Mouse (Mus musculus): ENCODE measurements around the gene Trpm8. TPM values are rescaled to one million over a fixed set of nuclear protein-coding genes. Genes with fewer than 3 reads are reported as not detected.

The Trpm8 gene
- polyA plus RNA-seq, 1 experiment from 2014 or later = 0.14 TPM

DNA sequence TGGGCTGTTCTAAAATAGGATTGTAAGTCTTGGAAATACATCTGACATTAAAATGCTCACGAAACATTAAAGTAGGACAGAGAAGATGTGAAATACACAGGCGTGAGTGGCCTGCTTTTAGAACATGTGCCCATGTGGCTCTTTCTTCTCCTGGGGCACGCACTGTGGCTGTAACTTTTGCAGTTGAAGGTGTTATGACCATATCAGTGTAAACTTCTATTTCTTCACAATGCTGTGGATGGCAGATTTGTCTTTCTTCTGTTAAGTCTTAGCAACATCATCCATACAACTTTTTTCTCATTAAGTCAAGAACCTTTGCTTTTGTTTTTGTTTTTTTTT is 11.3 kb downstream of the Trpm8 start:
- no peaks in the 10 kb centered on the region for H3K4me1 ChIP-seq (ENCODE audit: control insufficient read depth, insufficient read depth, low read length)
- H3K27ac ChIP-seq (replicated peaks; ENCODE audit: low read depth, low read length) = no peak overlapping the region
- WGBS = 74% methylated on average over 3 of the region's 3 CpGs
- ATAC-seq (ENCODE audit: low FRiP score, low TSS enrichment) (no peak), DNase-seq (no peak)
- H3K27me3 ChIP-seq (ENCODE audit: control insufficient read depth, insufficient read depth, low read length) = no peaks in the 10 kb centered on the region
- peaks cover 82% of the 10 kb centered on the region for H3K9me3 ChIP-seq (ENCODE audit: control insufficient read depth, low read length)
- no peaks in the 10 kb centered on the region for H3K36me3 ChIP-seq (ENCODE audit: control insufficient read depth, insufficient read depth, low read length)
- no peak overlapping the region for H3K4me2 ChIP-seq (ENCODE audit: low read length)
- H3K4me3 ChIP-seq (replicated peaks; ENCODE audit: low read depth, low read length) = no peak overlapping the region
- H3K9ac ChIP-seq (replicated peaks; ENCODE audit: low read length) = no peak overlapping the region

GRCm38 (mm10) chr1:88289152-88289551 is 11.7 kb downstream of the Trpm8 start:
- no peak overlapping the region for H3K4me3 ChIP-seq (replicated peaks; ENCODE audit: low read depth, low read length)
- no peak for ATAC-seq (ENCODE audit: low FRiP score, low TSS enrichment)
- H3K27ac ChIP-seq (replicated peaks; ENCODE audit: low read depth, low read length) = no peak overlapping the region
- H3K4me2 ChIP-seq (ENCODE audit: low read length) = no peak overlapping the region
- H3K36me3 ChIP-seq (ENCODE audit: control insufficient read depth, insufficient read depth, low read length) = no peaks in the 10 kb centered on the region
- 45% methylated on average over 2 of the region's 2 CpGs for WGBS
- no peak for DNase-seq
- H3K27me3 ChIP-seq (ENCODE audit: control insufficient read depth, insufficient read depth, low read length) = no peaks in the 10 kb centered on the region
- no peaks in the 10 kb centered on the region for H3K4me1 ChIP-seq (ENCODE audit: control insufficient read depth, insufficient read depth, low read length)
- peaks cover 78% of the 10 kb centered on the region for H3K9me3 ChIP-seq (ENCODE audit: control insufficient read depth, low read length)
- no peak overlapping the region for H3K9ac ChIP-seq (replicated peaks; ENCODE audit: low read length)

- DNase-seq = peak; percentile 57
- Histone ChIP-seq H3K9ac (replicated peaks; ENCODE audit: low read length) (no peak overlapping the region), H3K27me3 (ENCODE audit: control insufficient read depth, insufficient read depth, low read length) (no peaks in the 10 kb centered on the region), H3K9me3 (ENCODE audit: control insufficient read depth, low read length) (peaks cover 76% of the 10 kb centered on the region), H3K36me3 (ENCODE audit: control insufficient read depth, insufficient read depth, low read length) (no peaks in the 10 kb centered on the region), H3K27ac (replicated peaks; ENCODE audit: low read depth, low read length) (no peak overlapping the region), H3K4me1 (ENCODE audit: control insufficient read depth, insufficient read depth, low read length) (no peaks in the 10 kb centered on the region), H3K4me2 (ENCODE audit: low read length) (no peak overlapping the region), H3K4me3 (replicated peaks; ENCODE audit: low read depth, low read length) (no peak overlapping the region)
- ATAC-seq (ENCODE audit: low FRiP score, low TSS enrichment) = no peak
- 44% methylated on average over 4 of the region's 4 CpGs for WGBS
Measured at GRCm38 (mm10) chr1:88289917-88290316, 12.5 kb downstream of the Trpm8 start.

GRCm38 (mm10) chr1:88290511-88290910 is 13.1 kb downstream of the Trpm8 start:
- Histone ChIP-seq H3K4me2 (ENCODE audit: low read length) (no peak overlapping the region), H3K9me3 (ENCODE audit: control insufficient read depth, low read length) (peaks cover 74% of the 10 kb centered on the region), H3K4me1 (ENCODE audit: control insufficient read depth, insufficient read depth, low read length) (no peaks in the 10 kb centered on the region), H3K4me3 (replicated peaks; ENCODE audit: low read depth, low read length) (no peak overlapping the region), H3K27me3 (ENCODE audit: control insufficient read depth, insufficient read depth, low read length) (no peaks in the 10 kb centered on the region), H3K9ac (replicated peaks; ENCODE audit: low read length) (no peak overlapping the region), H3K27ac (replicated peaks; ENCODE audit: low read depth, low read length) (no peak overlapping the region), H3K36me3 (ENCODE audit: control insufficient read depth, insufficient read depth, low read length) (no peaks in the 10 kb centered on the region)
- ATAC-seq (ENCODE audit: low FRiP score, low TSS enrichment) = no peak
- 68% methylated on average over 1 of the region's 1 CpGs for WGBS
- DNase-seq = no peak

GRCm38 (mm10) chr1:88291409-88292005 is 14.0 kb downstream of the Trpm8 start:
- Histone ChIP-seq H3K27ac (replicated peaks; ENCODE audit: low read depth, low read length) (no peak overlapping the region), H3K36me3 (ENCODE audit: control insufficient read depth, insufficient read depth, low read length) (no peaks in the 10 kb centered on the region), H3K4me2 (ENCODE audit: low read length) (no peak overlapping the region), H3K27me3 (ENCODE audit: control insufficient read depth, insufficient read depth, low read length) (no peaks in the 10 kb centered on the region), H3K4me1 (ENCODE audit: control insufficient read depth, insufficient read depth, low read length) (no peaks in the 10 kb centered on the region), H3K9me3 (ENCODE audit: control insufficient read depth, low read length) (peaks cover 74% of the 10 kb centered on the region), H3K4me3 (replicated peaks; ENCODE audit: low read depth, low read length) (no peak overlapping the region), H3K9ac (replicated peaks; ENCODE audit: low read length) (no peak overlapping the region)
- WGBS = 67% methylated on average over 3 of the region's 3 CpGs
- no peak for DNase-seq
- no peak for ATAC-seq (ENCODE audit: low FRiP score, low TSS enrichment)

DNA sequence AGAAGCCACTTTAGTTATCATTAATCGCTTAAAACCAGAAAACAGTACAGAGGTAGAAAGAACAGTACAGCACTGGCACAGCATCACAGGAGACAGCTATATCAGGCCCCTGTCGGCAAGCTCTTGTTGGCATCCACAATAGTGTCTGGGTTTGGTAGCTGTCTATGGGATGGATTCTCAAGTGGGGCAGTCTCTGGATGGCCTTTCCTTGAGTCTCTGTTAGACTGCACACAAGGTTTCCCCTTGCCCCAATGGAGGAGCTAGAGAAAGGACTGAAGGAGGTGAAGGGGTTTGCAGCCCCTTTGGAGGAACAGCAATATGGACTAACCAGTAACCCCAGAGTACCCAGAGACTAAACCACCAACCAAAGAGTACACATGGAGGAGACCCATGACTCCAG is 14.6 kb downstream of the Trpm8 start:
- 53% methylated on average over 2 of the region's 2 CpGs for WGBS
- no peak for DNase-seq
- no peak overlapping the region for H3K4me3 ChIP-seq (replicated peaks; ENCODE audit: low read depth, low read length)
- ATAC-seq (ENCODE audit: low FRiP score, low TSS enrichment) = peak; percentile 3; the same call in 1 of the 2 replicates
- H3K36me3 ChIP-seq (ENCODE audit: control insufficient read depth, insufficient read depth, low read length) = no peaks in the 10 kb centered on the region
- H3K9me3 ChIP-seq (ENCODE audit: control insufficient read depth, low read length) = peaks cover 73% of the 10 kb centered on the region
- H3K27me3 ChIP-seq (ENCODE audit: control insufficient read depth, insufficient read depth, low read length) = no peaks in the 10 kb centered on the region
- no peak overlapping the region for H3K4me2 ChIP-seq (ENCODE audit: low read length)
- no peak overlapping the region for H3K9ac ChIP-seq (replicated peaks; ENCODE audit: low read length)
- H3K4me1 ChIP-seq (ENCODE audit: control insufficient read depth, insufficient read depth, low read length) = no peaks in the 10 kb centered on the region
- no peak overlapping the region for H3K27ac ChIP-seq (replicated peaks; ENCODE audit: low read depth, low read length)

- no peak for DNase-seq
- WGBS = 25% methylated on average over 1 of the region's 1 CpGs
- Histone ChIP-seq H3K36me3 (ENCODE audit: control insufficient read depth, insufficient read depth, low read length) (no peaks in the 10 kb centered on the region), H3K27ac (replicated peaks; ENCODE audit: low read depth, low read length) (no peak overlapping the region), H3K9me3 (ENCODE audit: control insufficient read depth, low read length) (peaks cover 67% of the 10 kb centered on the region), H3K4me2 (ENCODE audit: low read length) (no peak overlapping the region), H3K4me1 (ENCODE audit: control insufficient read depth, insufficient read depth, low read length) (no peaks in the 10 kb centered on the region), H3K4me3 (replicated peaks; ENCODE audit: low read depth, low read length) (no peak overlapping the region), H3K27me3 (ENCODE audit: control insufficient read depth, insufficient read depth, low read length) (no peaks in the 10 kb centered on the region), H3K9ac (replicated peaks; ENCODE audit: low read length) (no peak overlapping the region)
- ATAC-seq (ENCODE audit: low FRiP score, low TSS enrichment) = no peak
Measured at GRCm38 (mm10) chr1:88294650-88295049, 17.2 kb downstream of the Trpm8 start.

DNA sequence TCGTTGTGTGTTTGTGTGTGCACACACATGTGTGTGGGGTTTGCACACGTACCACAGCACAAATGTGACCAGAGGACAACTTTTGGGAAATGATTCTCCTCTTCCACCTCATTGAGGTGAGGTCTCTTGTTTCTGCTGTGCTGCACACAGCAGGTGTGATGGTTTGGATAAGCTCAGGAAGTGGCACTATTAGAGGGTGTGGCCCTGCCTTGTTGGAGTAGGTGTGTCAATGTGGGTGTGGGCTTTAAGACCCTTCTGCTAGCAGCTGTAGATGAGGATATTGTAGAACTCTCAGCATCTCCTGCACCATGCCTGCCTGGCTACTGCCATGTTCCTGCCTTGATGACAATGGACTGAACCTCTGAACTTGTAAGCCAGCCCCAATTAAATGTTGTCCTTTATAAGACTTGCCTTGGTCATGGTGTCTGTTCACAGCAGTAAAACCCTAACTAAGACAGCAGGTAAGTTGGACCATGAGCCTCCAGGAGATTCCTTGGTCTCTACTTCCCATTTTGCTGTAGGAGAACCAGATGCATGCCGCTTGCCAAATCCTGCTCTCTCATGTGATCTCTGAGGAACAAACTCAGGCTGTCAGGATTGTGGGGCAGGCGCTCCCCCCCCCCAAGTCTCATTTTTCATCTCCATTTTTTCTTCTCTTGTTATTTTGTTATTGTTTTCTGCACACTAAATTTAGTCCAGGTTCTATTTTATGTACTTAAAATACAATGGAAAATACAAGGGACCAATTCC is 18.9 kb downstream of the Trpm8 start:
- Histone ChIP-seq H3K4me3 (replicated peaks; ENCODE audit: low read depth, low read length) (no peak overlapping the region), H3K9me3 (ENCODE audit: control insufficient read depth, low read length) (peaks cover 69% of the 10 kb centered on the region), H3K36me3 (ENCODE audit: control insufficient read depth, insufficient read depth, low read length) (no peaks in the 10 kb centered on the region), H3K4me1 (ENCODE audit: control insufficient read depth, insufficient read depth, low read length) (no peaks in the 10 kb centered on the region), H3K4me2 (ENCODE audit: low read length) (no peak overlapping the region), H3K27ac (replicated peaks; ENCODE audit: low read depth, low read length) (no peak overlapping the region), H3K27me3 (ENCODE audit: control insufficient read depth, insufficient read depth, low read length) (no peaks in the 10 kb centered on the region), H3K9ac (replicated peaks; ENCODE audit: low read length) (no peak overlapping the region)
- DNase-seq (no peak), ATAC-seq (ENCODE audit: low FRiP score, low TSS enrichment) (peak; percentile 12; the same call in 1 of the 2 replicates)
- WGBS = 73% methylated on average over 4 of the region's 4 CpGs

Data from midbrain, embryonic 14.5 days (tissue).